Mouse (Mus musculus): ENCODE data around the gene Slc17a2. TPM values are rescaled to one million over a fixed set of nuclear protein-coding genes. Genes with fewer than 3 reads are reported as not detected.

Gene Slc17a2
- total RNA-seq, 2 experiments from 2014 or later = not detected

- ATAC-seq (replicated peaks; ENCODE audit: low FRiP score, poor library complexity, severe bottlenecking) = no peak
These were observed 28.5 kb upstream of the Slc17a2 start for GRCm38 (mm10) chr13:23778339-23778738.

- no peak for ATAC-seq (replicated peaks; ENCODE audit: low FRiP score, poor library complexity, severe bottlenecking)
These were observed 27.8 kb upstream of the Slc17a2 start for GRCm38 (mm10) chr13:23779025-23779424.

GRCm38 (mm10) chr13:23792520-23792919, 14.3 kb upstream of the Slc17a2 start:
- ATAC-seq (replicated peaks; ENCODE audit: low FRiP score, poor library complexity, severe bottlenecking) = 0 out of 2 replicates have a peak, but pooled peaks have one; percentile 61

- ATAC-seq (replicated peaks; ENCODE audit: low FRiP score, poor library complexity, severe bottlenecking) = no peak
These were observed 7.4 kb upstream of the Slc17a2 start for GRCm38 (mm10) chr13:23799405-23799804.

GRCm38 (mm10) chr13:23804532-23804931, 2.3 kb upstream of the Slc17a2 start:
- ATAC-seq (replicated peaks; ENCODE audit: low FRiP score, poor library complexity, severe bottlenecking) = no peak

GRCm38 (mm10) chr13:23816148-23816547, 9.4 kb downstream of the Slc17a2 start:
- no peak for ATAC-seq (replicated peaks; ENCODE audit: low FRiP score, poor library complexity, severe bottlenecking)

GRCm38 (mm10) chr13:23820179-23820940, 13.6 kb downstream of the Slc17a2 start:
- ATAC-seq (replicated peaks; ENCODE audit: low FRiP score, poor library complexity, severe bottlenecking) = no peak

GRCm38 (mm10) chr13:23822213-23822612, 15.4 kb downstream of the Slc17a2 start:
- ATAC-seq (replicated peaks; ENCODE audit: low FRiP score, poor library complexity, severe bottlenecking) = no peak

- ATAC-seq (replicated peaks; ENCODE audit: low FRiP score, poor library complexity, severe bottlenecking) = no peak
These were observed 19.8 kb downstream of the Slc17a2 start for GRCm38 (mm10) chr13:23826606-23827005.

- ATAC-seq (replicated peaks; ENCODE audit: low FRiP score, poor library complexity, severe bottlenecking) = no peak
These were observed 26.3 kb downstream of the Slc17a2 start for GRCm38 (mm10) chr13:23833053-23833452.

- no peak for ATAC-seq (replicated peaks; ENCODE audit: low FRiP score, poor library complexity, severe bottlenecking)
These were observed 28.0 kb downstream of the Slc17a2 start for GRCm38 (mm10) chr13:23834836-23835235.

- no peak for ATAC-seq (replicated peaks; ENCODE audit: low FRiP score, poor library complexity, severe bottlenecking)
These were observed 29.8 kb downstream of the Slc17a2 start for GRCm38 (mm10) chr13:23836630-23837029.

GRCm38 (mm10) chr13:23839308-23839707, 32.5 kb downstream of the Slc17a2 start, which contains the start of gene Slc17a3:
Gene Slc17a3, plus strand, starts transcription at chr13:23839434.
- no peak for ATAC-seq (replicated peaks; ENCODE audit: low FRiP score, poor library complexity, severe bottlenecking)

GRCm38 (mm10) chr13:23845851-23846250, 39.1 kb downstream of the Slc17a2 start:
- ATAC-seq (replicated peaks; ENCODE audit: low FRiP score, poor library complexity, severe bottlenecking) = no peak

- ATAC-seq (replicated peaks; ENCODE audit: low FRiP score, poor library complexity, severe bottlenecking) = no peak
These were observed 42.5 kb downstream of the Slc17a2 start for GRCm38 (mm10) chr13:23849299-23849698.

GRCm38 (mm10) chr13:23856401-23856800, 49.6 kb downstream of the Slc17a2 start:
- ATAC-seq (replicated peaks; ENCODE audit: low FRiP score, poor library complexity, severe bottlenecking) = no peak

- no peak for ATAC-seq (replicated peaks; ENCODE audit: low FRiP score, poor library complexity, severe bottlenecking)
These were observed 55.0 kb downstream of the Slc17a2 start for GRCm38 (mm10) chr13:23861815-23862214.

GRCm38 (mm10) chr13:23864711-23865110, 57.9 kb downstream of the Slc17a2 start:
- ATAC-seq (replicated peaks; ENCODE audit: low FRiP score, poor library complexity, severe bottlenecking) = no peak

- ATAC-seq (replicated peaks; ENCODE audit: low FRiP score, poor library complexity, severe bottlenecking) = no peak
These were observed 59.4 kb downstream of the Slc17a2 start for GRCm38 (mm10) chr13:23866086-23866710.

- no peak for ATAC-seq (replicated peaks; ENCODE audit: low FRiP score, poor library complexity, severe bottlenecking)
These were observed 60.2 kb downstream of the Slc17a2 start for GRCm38 (mm10) chr13:23867000-23867399.

GRCm38 (mm10) chr13:23867405-23867804, 60.6 kb downstream of the Slc17a2 start, which contains the start of gene Slc17a1:
Gene Slc17a1, plus strand, starts transcription at chr13:23867750.
- no peak for ATAC-seq (replicated peaks; ENCODE audit: low FRiP score, poor library complexity, severe bottlenecking)
